Mouse (Mus musculus) CH12.LX (cell line): ENCODE data around the gene Cacna1b. TPM values are rescaled to one million over a fixed set of nuclear protein-coding genes. Genes with fewer than 3 reads are reported as not detected.

Source experiments
- DNase-seq: peaks from one replicate; pipeline ENCODE4 v3.0.0-alpha.2; 2013; ENCODE audit errors: extremely low read depth
- H3K27ac ChIP-seq: 2 replicates; pipeline ENCODE4 v1.5.1; 2012; ENCODE audit warnings: low read depth, mild to moderate bottlenecking, control low read depth, moderate library complexity; ENCODE audit not compliant: insufficient read depth
- H3K27me3 ChIP-seq: replicated peaks from 2 replicates; pipeline ENCODE3; 2012; ENCODE audit warnings: inconsistent platforms
- H3K36me3 ChIP-seq, 2 experiments: replicated peaks in 1 of 2; 2 replicates each; pipeline versions ENCODE3 to v1.6.1; 2012; ENCODE audit warnings: inconsistent platforms in 1 of 2, low read length in 1 of 2, mild to moderate bottlenecking in 1 of 2, mixed read lengths in 1 of 2, moderate library complexity in 1 of 2; ENCODE audit not compliant: control insufficient read depth in 1 of 2, insufficient read depth in 1 of 2
- H3K4me1 ChIP-seq, 2 experiments: 2 replicates each; pipeline ENCODE4 v1.6.1; 2012; ENCODE audit warnings: inconsistent platforms in 1 of 2, moderate library complexity in 1 of 2; ENCODE audit not compliant: insufficient read depth in 2 of 2, control insufficient read depth in 1 of 2
- H3K4me2 ChIP-seq: 2 replicates; pipeline ENCODE4 v1.6.1; 2012; ENCODE audit warnings: low read depth, mild to moderate bottlenecking, control low read depth; ENCODE audit not compliant: poor library complexity, insufficient read depth, severe bottlenecking
- H3K4me3 ChIP-seq, 3 experiments: fragments of 150-350 bp in 1 of 3; sonication (generic) in 1 of 3; replicated peaks in 1 of 3; 2 replicates each; pipeline versions ENCODE3 to v1.5.1; 2011 to 2012; ENCODE audit warnings: low read depth in 2 of 3, low read length in 2 of 3, mild to moderate bottlenecking in 2 of 3, moderate library complexity in 2 of 3, control low read depth in 1 of 3, improper control_type of control experiment in 1 of 3, inconsistent platforms in 1 of 3, mixed read lengths in 1 of 3; ENCODE audit not compliant: poor library complexity in 1 of 3
- H3K79me2 ChIP-seq: replicated peaks from 2 replicates; pipeline ENCODE4 v1.6.1; 2012; ENCODE audit warnings: mild to moderate bottlenecking, moderate library complexity; ENCODE audit not compliant: control insufficient read depth, poor library complexity, insufficient read depth, severe bottlenecking; ENCODE audit errors: extremely low read depth
- H3K9ac ChIP-seq: 2 replicates; pipeline ENCODE4 v1.6.1; 2012; ENCODE audit warnings: low read depth, mild to moderate bottlenecking, control low read depth, moderate library complexity; ENCODE audit not compliant: insufficient read depth
- H3K9me3 ChIP-seq: replicated peaks from 2 replicates; pipeline ENCODE3; 2012; ENCODE audit warnings: low read length, inconsistent platforms, mixed read lengths
- CTCF ChIP-seq, 2 experiments: IDR thresholded peaks in 1 of 2; conservative IDR thresholded peaks in 1 of 2; 2 replicates each; pipeline ENCODE4 v1.5.1; 2011 to 2012; ENCODE audit warnings: low read depth in 2 of 2, low read length in 2 of 2, improper control_type of control experiment in 1 of 2, inconsistent platforms in 1 of 2, mild to moderate bottlenecking in 1 of 2, moderate library complexity in 1 of 2
- E2F4 ChIP-seq: IDR thresholded peaks from 2 replicates; pipeline ENCODE4 v1.6.1; 2011; ENCODE audit warnings: low read depth, low read length, improper control_type of control experiment; ENCODE audit not compliant: insufficient replicate concordance
- GABPA ChIP-seq: IDR thresholded peaks from 2 replicates; pipeline ENCODE4 v1.6.1; 2012; ENCODE audit warnings: low read depth, low read length, improper control_type of control experiment, inconsistent platforms; ENCODE audit not compliant: insufficient replicate concordance
- IRF4 ChIP-seq: IDR thresholded peaks from 2 replicates; pipeline ENCODE4 v1.6.1; 2014; ENCODE audit warnings: low read depth, mild to moderate bottlenecking, inconsistent platforms, low read length, improper control_type of control experiment
- JUN ChIP-seq: IDR thresholded peaks from 2 replicates; pipeline ENCODE4 v1.6.1; 2011; ENCODE audit warnings: low read depth, mild to moderate bottlenecking, low read length, improper control_type of control experiment, moderate library complexity; ENCODE audit not compliant: insufficient read depth
- MAX ChIP-seq: IDR thresholded peaks from 2 replicates; pipeline ENCODE4 v1.6.1; 2011; ENCODE audit warnings: low read length, improper control_type of control experiment
- MXI1 ChIP-seq: IDR thresholded peaks from 2 replicates; pipeline ENCODE4 v1.6.1; 2011; ENCODE audit warnings: mild to moderate bottlenecking, low read depth, low read length, improper control_type of control experiment
- MYC ChIP-seq: IDR thresholded peaks from 2 replicates; pipeline ENCODE4 v1.6.1; 2011; ENCODE audit warnings: low read depth, mild to moderate bottlenecking, improper control_type of control experiment, low read length
- NELFE ChIP-seq: IDR thresholded peaks from 2 replicates; pipeline ENCODE4 v1.6.1; 2011; ENCODE audit warnings: low read depth, low read length, improper control_type of control experiment
- PAX5 ChIP-seq: IDR thresholded peaks from 2 replicates; pipeline ENCODE4 v1.6.1; 2012; ENCODE audit warnings: low read length, inconsistent platforms, mixed read lengths
- SIN3A ChIP-seq: IDR thresholded peaks from 2 replicates; pipeline ENCODE4 v1.6.1; 2012; ENCODE audit warnings: low read length, improper control_type of control experiment, inconsistent platforms
- TBP ChIP-seq: conservative IDR thresholded peaks from 2 replicates; pipeline ENCODE4 v1.6.1; 2011; ENCODE audit warnings: low read depth, low read length, improper control_type of control experiment
- TCF12 ChIP-seq: IDR thresholded peaks from 2 replicates; pipeline ENCODE4 v1.6.1; 2014; ENCODE audit warnings: low read depth, mild to moderate bottlenecking, inconsistent platforms, low read length, improper control_type of control experiment
- UBTF ChIP-seq: IDR thresholded peaks from 2 replicates; pipeline ENCODE4 v1.6.1; 2012; ENCODE audit warnings: low read depth, mild to moderate bottlenecking, inconsistent platforms, low read length, improper control_type of control experiment, moderate library complexity
- ZKSCAN1 ChIP-seq: IDR thresholded peaks from 2 replicates; pipeline ENCODE4 v1.6.1; 2012; ENCODE audit warnings: low read depth, inconsistent platforms, low read length, improper control_type of control experiment, borderline replicate concordance
- ZMIZ1 ChIP-seq: IDR thresholded peaks from 2 replicates; pipeline ENCODE4 v1.6.1; 2012; ENCODE audit warnings: low read depth, mild to moderate bottlenecking, inconsistent platforms, low read length, improper control_type of control experiment
- ZNF384 ChIP-seq: IDR thresholded peaks from 2 replicates; pipeline ENCODE4 v1.6.1; 2012; ENCODE audit warnings: low read depth, low read length, improper control_type of control experiment, inconsistent platforms
- dilution Hi-C: fragments of 300-500 bp; cut with MboI; formaldehyde crosslinking; loops from 2 replicates; pipeline ENCODE4 v1.14.3; 2020; ENCODE audit warnings: low sequenced_read_pairs; ENCODE audit not compliant: extremely low pct_unique_long_range_greater_than_20kb, extremely low pct_ligation_motif_present
- in situ Hi-C: fragments of 300-500 bp; cut with MboI; formaldehyde crosslinking; loops from 3 replicates; pipeline ENCODE4 v1.14.3; 2019; ENCODE audit warnings: low sequenced_read_pairs, low pct_ligation_motif_present, low pct_unique_long_range_greater_than_20kb, mixed read lengths
- polyA plus RNA-seq: library from polyadenylated mRNA; unstranded; fragments of >175 nt; gene quantifications from 2 replicates; pipeline ENCODE4 v1.2.1, GENCODE M21; 2012; ENCODE audit warnings: low read depth; ENCODE audit not compliant: insufficient read length
- total RNA-seq, 2 experiments: library from RNA; depleted of rRNA; stranded (reverse); fragments of 300-350 nt in 1 of 2; fragments of >200 nt in 1 of 2; gene quantifications; 2 replicates each; pipeline ENCODE4 v1.2.3; 2012 to 2014

Cacna1b gene
- total and polyA plus RNA-seq, 3 experiments: 0.16 to 0.72 TPM; not detected in 1

DNA sequence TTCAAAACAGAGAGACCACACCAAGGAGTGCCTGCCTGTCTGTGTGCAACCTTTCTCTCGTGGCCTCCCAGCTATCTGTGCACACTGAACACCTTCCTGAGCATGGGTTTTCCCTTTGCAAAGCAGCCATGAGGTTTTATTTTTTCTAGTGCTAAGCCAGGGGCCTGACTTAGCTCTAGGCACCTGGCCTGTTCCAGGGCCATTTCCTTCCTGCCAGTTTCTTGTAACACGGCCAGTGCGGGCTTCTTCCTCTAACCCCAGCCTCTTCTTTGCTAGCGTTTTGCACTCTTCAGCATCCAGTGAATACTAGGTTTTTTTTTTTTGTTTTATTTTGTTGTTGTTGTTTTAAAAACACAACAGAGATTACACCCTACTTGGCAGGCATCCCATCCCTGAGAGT is 157.9 kb downstream of the Cacna1b start:
- H3K9me3 ChIP-seq: no peaks in the 10 kb centered on the region
- no peak overlapping the region for H3K9ac ChIP-seq
- no peak for TF ChIP-seq UBTF
- TF ChIP-seq ZKSCAN1: no peak
- TF ChIP-seq MXI1: no peak
- no peak for TF ChIP-seq MYC
- TF ChIP-seq ZNF384: 0 out of 2 replicates have a peak, but pooled peaks have one; percentile 14
- no peak overlapping the region for H3K4me3 ChIP-seq
- H3K4me2 ChIP-seq: no peak overlapping the region
- H3K79me2 ChIP-seq: no peaks in the 10 kb centered on the region
- peaks cover 7 to 38% of the 10 kb centered on the region in 2 experiments for H3K4me1 ChIP-seq
- DNase-seq: peak; percentile 15
- in situ Hi-C loops (no loop called here), dilution Hi-C loops (no loop called here)
- H3K36me3 ChIP-seq: no peaks in the 10 kb centered on the region
- no peaks in the 10 kb centered on the region for H3K27me3 ChIP-seq
- no peak overlapping the region for H3K27ac ChIP-seq

- Histone ChIP-seq H3K4me1 (peaks cover 0 to 10% of the 10 kb centered on the region in 2 experiments; a peak in 2 of 4 replicates), H3K9me3 (peaks cover 7% of the 10 kb centered on the region), H3K27me3 (no peaks in the 10 kb centered on the region), H3K79me2 (no peaks in the 10 kb centered on the region), H3K27ac (no peak overlapping the region), H3K4me3 (no peak overlapping the region), H3K36me3 (no peaks in the 10 kb centered on the region), H3K4me2 (no peak overlapping the region), H3K9ac (no peak overlapping the region)
- dilution Hi-C loops: no loop called here
- in situ Hi-C loops: no loop called here
- TF ChIP-seq MYC: no peak
- no peak for TF ChIP-seq TCF12
- no peak for TF ChIP-seq IRF4
- TF ChIP-seq CTCF (conservative IDR thresholded peaks at IDR 0.05 in 1 of 2, IDR thresholded peaks at IDR 0.05 in 1 of 2; ENCODE audit: low read depth in 2 of 2, low read length in 2 of 2): no peak
- no peak for TF ChIP-seq E2F4
- no peak for TF ChIP-seq ZNF384
- TF ChIP-seq GABPA: no peak
- TF ChIP-seq ZMIZ1: no peak
- DNase-seq: no peak
Measured at GRCm38 (mm10) chr2:24589426-24589825, 173.5 kb downstream of the Cacna1b start.

GRCm38 (mm10) chr2:24587999-24588398 is 175.0 kb downstream of the Cacna1b start:
- H3K4me1 ChIP-seq: peaks cover 0 to 10% of the 10 kb centered on the region in 2 experiments; a peak in 2 of 4 replicates
- H3K79me2 ChIP-seq: no peaks in the 10 kb centered on the region
- in situ Hi-C loops (no loop called here), dilution Hi-C loops (no loop called here)
- no peak for TF ChIP-seq PAX5
- no peak for TF ChIP-seq TCF12
- no peak for TF ChIP-seq MAX
- no peak for TF ChIP-seq TBP
- TF ChIP-seq ZKSCAN1: no peak
- TF ChIP-seq NELFE: no peak
- TF ChIP-seq CTCF (conservative IDR thresholded peaks at IDR 0.05 in 1 of 2, IDR thresholded peaks at IDR 0.05 in 1 of 2; ENCODE audit: low read depth in 2 of 2, low read length in 2 of 2): no peak
- no peak for TF ChIP-seq JUN
- no peak for TF ChIP-seq MYC
- no peak for TF ChIP-seq IRF4
- no peak for TF ChIP-seq UBTF
- no peak for TF ChIP-seq SIN3A
- H3K27ac ChIP-seq: no peak overlapping the region
- H3K9ac ChIP-seq: no peak overlapping the region
- H3K36me3 ChIP-seq: no peaks in the 10 kb centered on the region
- H3K4me2 ChIP-seq: no peak overlapping the region
- DNase-seq: no peak
- H3K27me3 ChIP-seq: no peaks in the 10 kb centered on the region
- H3K9me3 ChIP-seq: peaks cover 9% of the 10 kb centered on the region
- H3K4me3 ChIP-seq: no peak overlapping the region
